20 mouse cellular contexts compared by ENCODE assay signal in genomic region chr17:45072495-45073347, GRCm38 (mm10).
A peak's percentile ranks its signal among the peaks of the same experiment; 100 is the strongest.
DNase-seq lines count a peak whose midpoint lies in the region; ATAC-seq and TF ChIP-seq lines count a peak whose summit lies in the region.
"Had no signal": no experiment of that assay in that cellular context is flagged by ENCODE, and none has a peak within 500 bp of the region (broad histone marks: within the 10 kb centered on the region; RNA-seq: fewer than 3 reads in every experiment).

No protein-coding gene starts in this region.

- H3K4me3 ChIP-seq in left cerebral cortex, adult 2 months = no peak overlapping the region
- H3K4me3 ChIP-seq in embryonic facial prominence, embryonic 12.5 days = no peak overlapping the region
- H3K4me3 ChIP-seq in forebrain, embryonic 16.5 days (replicated peaks; ENCODE audit: low read length) = no peak overlapping the region
- H3K4me3 ChIP-seq in limb, embryonic 15.5 days = no peak overlapping the region
- H3K4me3 ChIP-seq: heart, embryonic 13.5 days; midbrain, embryonic 10.5 days had no signal

- no peak for TF ChIP-seq CTCF in left cerebral cortex, adult 2 months (IDR thresholded peaks at IDR 0.05)

- H3K9me3 ChIP-seq in embryonic facial prominence, embryonic 12.5 days = no peaks in the 10 kb centered on the region
- H3K9me3 ChIP-seq in forebrain, embryonic 16.5 days (ENCODE audit: control insufficient read depth, low read length) = no peaks in the 10 kb centered on the region
- no peaks in the 10 kb centered on the region for H3K9me3 ChIP-seq in limb, embryonic 15.5 days
- H3K9me3 ChIP-seq: heart, embryonic 13.5 days; midbrain, embryonic 10.5 days had no signal

- H3K27me3 ChIP-seq in embryonic facial prominence, embryonic 12.5 days = no peaks in the 10 kb centered on the region
- H3K27me3 ChIP-seq in forebrain, embryonic 16.5 days (replicated peaks; ENCODE audit: control insufficient read depth, insufficient read depth, low read length) = no peaks in the 10 kb centered on the region
- H3K27me3 ChIP-seq in limb, embryonic 15.5 days = no peaks in the 10 kb centered on the region
- H3K27me3 ChIP-seq: heart, embryonic 13.5 days had no signal

- ATAC-seq in embryonic facial prominence, embryonic 12.5 days (ENCODE audit: insufficient number of reproducible peaks, insufficient read depth, low FRiP score, low TSS enrichment) = no peak
- peak; percentile 73 for ATAC-seq in forebrain, embryonic 16.5 days
- ATAC-seq in limb, embryonic 15.5 days (ENCODE audit: insufficient number of reproducible peaks, low FRiP score, low TSS enrichment, low read depth) = peak; percentile 19; the same call in 1 of the 2 replicates
- no peak for ATAC-seq in inflammation-experienced regulatory T-cells, adult 6 months
- ATAC-seq: liver, postnatal 0 days; lung, postnatal 0 days had no signal

- intact Hi-C loops in left cerebral cortex, adult 2 months (cut with DNase I) = no loop called here
- intact Hi-C loops in left cerebral cortex, postnatal 4 days (cut with DNase I) = loop anchor here (5.0 kb wide), 1 partner anchor 300 kb away; no protein-coding TSS in a partner anchor

- H3K36me3 ChIP-seq in embryonic facial prominence, embryonic 12.5 days = no peaks in the 10 kb centered on the region
- no peaks in the 10 kb centered on the region for H3K36me3 ChIP-seq in forebrain, embryonic 16.5 days (ENCODE audit: control insufficient read depth, insufficient read depth)
- no peaks in the 10 kb centered on the region for H3K36me3 ChIP-seq in limb, embryonic 15.5 days
- H3K36me3 ChIP-seq: heart, embryonic 13.5 days; midbrain, embryonic 10.5 days had no signal

- H3K4me1 ChIP-seq in embryonic facial prominence, embryonic 12.5 days = peaks cover 19% of the 10 kb centered on the region
- peaks cover 5% of the 10 kb centered on the region for H3K4me1 ChIP-seq in forebrain, embryonic 16.5 days (replicated peaks; ENCODE audit: control insufficient read depth, insufficient read depth, low read length)
- H3K4me1 ChIP-seq in limb, embryonic 15.5 days = peaks cover 16% of the 10 kb centered on the region
- H3K4me1 ChIP-seq: heart, embryonic 13.5 days had no signal

- H3K4me2 ChIP-seq in embryonic facial prominence, embryonic 12.5 days (replicated peaks) = no peak overlapping the region
- H3K4me2 ChIP-seq in forebrain, embryonic 16.5 days (ENCODE audit: low read length) = no peak overlapping the region
- no peak overlapping the region for H3K4me2 ChIP-seq in limb, embryonic 15.5 days
- H3K4me2 ChIP-seq: heart, embryonic 13.5 days; liver, embryonic 11.5 days had no signal

- 34% methylated on average over 7 of the region's 7 CpGs for WGBS in embryonic facial prominence, embryonic 12.5 days
- WGBS in forebrain, embryonic 16.5 days = 32% methylated on average over 7 of the region's 7 CpGs
- WGBS in limb, embryonic 15.5 days = 32% methylated on average over 7 of the region's 7 CpGs

- H3K9ac ChIP-seq in embryonic facial prominence, embryonic 12.5 days = no peak overlapping the region
- H3K9ac ChIP-seq in forebrain, embryonic 16.5 days (replicated peaks; ENCODE audit: low read depth, low read length) = no peak overlapping the region
- H3K9ac ChIP-seq in limb, embryonic 15.5 days = no peak overlapping the region
- H3K9ac ChIP-seq: heart, embryonic 13.5 days; liver, postnatal 0 days had no signal

- H3K27ac ChIP-seq in left cerebral cortex, adult 2 months = peak overlapping the region; percentile 45; the same call in 1 of the 2 replicates
- H3K27ac ChIP-seq in embryonic facial prominence, embryonic 12.5 days = peak overlapping the region; percentile 70
- H3K27ac ChIP-seq in forebrain, embryonic 16.5 days (ENCODE audit: low read length) = no peak overlapping the region
- peak overlapping the region; percentile 48 for H3K27ac ChIP-seq in limb, embryonic 15.5 days
- H3K27ac ChIP-seq: heart, embryonic 13.5 days; midbrain, embryonic 10.5 days had no signal

- no peak for DNase-seq in left cerebral cortex, adult 2 months (ENCODE audit: extremely low spot score in 1 of 2, low spot score in 2 of 2)
- DNase-seq in left cerebral cortex, postnatal 4 days = no peak
- no peak for DNase-seq in cerebellum, postnatal 36 days
- DNase-seq in testis, postnatal 14 days (ENCODE audit: low spot score) = no peak
- DNase-seq: adrenal gland, postnatal 10 days; cerebellum, adult 2 months; gastrocnemius, postnatal 14 days; heart, adult 18-20 months; heart, postnatal 14 days; kidney, adult 11 months; liver, postnatal 0 days; thymus, postnatal 14 days had no signal

Comparison
In these comparisons a context has a peak if more than half of its experiments do, and no peak if none do; other contexts are left out.
1. ATAC-seq: peak in forebrain, embryonic 16.5 days (single experiment) and limb, embryonic 15.5 days (single experiment); none in embryonic facial prominence, embryonic 12.5 days (single experiment) and inflammation-experienced regulatory T-cells, adult 6 months (single experiment).